Mouse (Mus musculus): Measurements from ENCODE around the gene Tbc1d14. TPM values are rescaled to one million over a fixed set of nuclear protein-coding genes. Genes with fewer than 3 reads are reported as not detected.
A peak's percentile ranks its signal among the peaks of the same experiment; 100 is the strongest.

Gene Tbc1d14
- polyA plus RNA-seq (2012): 0.42 and 0.47 TPM in 2 replicates

- no peak for TF ChIP-seq TAL1 (IDR thresholded peaks at IDR 0.05; ENCODE audit: low read length)
- TF ChIP-seq GATA1 (IDR thresholded peaks at IDR 0.05; ENCODE audit: low read length): no peak
- Histone ChIP-seq H3K9me3 (ENCODE audit: control insufficient read depth, low read length) (no peaks in the 10 kb centered on the region), H3K4me3 (replicated peaks) (no peak within 1 kb of the TSS), H3K27me3 (ENCODE audit: control insufficient read depth) (peaks cover 32% of the 10 kb centered on the region), H3K4me1 (ENCODE audit: control insufficient read depth) (peaks cover 23% of the 10 kb centered on the region), H3K36me3 (ENCODE audit: control insufficient read depth) (peaks cover 5% of the 10 kb centered on the region)
Measured at GRCm38 (mm10) chr5:36593176-36593575, at the start of gene Tbc1d14. TSS of gene Tbc1d14 (minus strand) at chr5:36593276.

GRCm38 (mm10) chr5:36625612-36626011 lies 32.5 kb upstream of the Tbc1d14 start:
- Histone ChIP-seq H3K4me1 (ENCODE audit: control insufficient read depth) (peaks cover 60% of the 10 kb centered on the region), H3K27me3 (ENCODE audit: control insufficient read depth) (no peaks in the 10 kb centered on the region), H3K9me3 (ENCODE audit: control insufficient read depth, low read length) (no peaks in the 10 kb centered on the region), H3K4me3 (replicated peaks) (no peak overlapping the region), H3K36me3 (ENCODE audit: control insufficient read depth) (peaks cover 90% of the 10 kb centered on the region)
- TF ChIP-seq TAL1 (IDR thresholded peaks at IDR 0.05; ENCODE audit: low read length) (no peak), GATA1 (IDR thresholded peaks at IDR 0.05; ENCODE audit: low read length) (no peak)

GRCm38 (mm10) chr5:36623670-36624069 lies 30.6 kb upstream of the Tbc1d14 start:
- H3K9me3 ChIP-seq (ENCODE audit: control insufficient read depth, low read length): no peaks in the 10 kb centered on the region
- peaks cover 90% of the 10 kb centered on the region for H3K36me3 ChIP-seq (ENCODE audit: control insufficient read depth)
- no peak overlapping the region for H3K4me3 ChIP-seq (replicated peaks)
- H3K27me3 ChIP-seq (ENCODE audit: control insufficient read depth): no peaks in the 10 kb centered on the region
- H3K4me1 ChIP-seq (ENCODE audit: control insufficient read depth): peaks cover 72% of the 10 kb centered on the region
- TF ChIP-seq TAL1 (IDR thresholded peaks at IDR 0.05; ENCODE audit: low read length) (no peak), GATA1 (IDR thresholded peaks at IDR 0.05; ENCODE audit: low read length) (no peak)

- peak overlapping the region; percentile 56 for H3K4me3 ChIP-seq (replicated peaks)
- no peaks in the 10 kb centered on the region for H3K27me3 ChIP-seq (ENCODE audit: control insufficient read depth)
- peaks cover 84% of the 10 kb centered on the region for H3K4me1 ChIP-seq (ENCODE audit: control insufficient read depth)
- no peaks in the 10 kb centered on the region for H3K9me3 ChIP-seq (ENCODE audit: control insufficient read depth, low read length)
- TF ChIP-seq GATA1 (IDR thresholded peaks at IDR 0.05; ENCODE audit: low read length) (no peak), TAL1 (IDR thresholded peaks at IDR 0.05; ENCODE audit: low read length) (no peak)
- peaks cover 90% of the 10 kb centered on the region for H3K36me3 ChIP-seq (ENCODE audit: control insufficient read depth)
Measured at GRCm38 (mm10) chr5:36621058-36621449, 28.0 kb upstream of the Tbc1d14 start.

- Histone ChIP-seq H3K4me3 (replicated peaks) (peak overlapping the region; percentile 56), H3K4me1 (ENCODE audit: control insufficient read depth) (peaks cover 84% of the 10 kb centered on the region), H3K9me3 (ENCODE audit: control insufficient read depth, low read length) (no peaks in the 10 kb centered on the region), H3K36me3 (ENCODE audit: control insufficient read depth) (peaks cover 90% of the 10 kb centered on the region), H3K27me3 (ENCODE audit: control insufficient read depth) (no peaks in the 10 kb centered on the region)
- peak; percentile 60; the same call in 2 of the 3 replicates for TF ChIP-seq TAL1 (IDR thresholded peaks at IDR 0.05; ENCODE audit: low read length)
- TF ChIP-seq GATA1 (IDR thresholded peaks at IDR 0.05; ENCODE audit: low read length): no peak
Measured at GRCm38 (mm10) chr5:36620409-36621057, 27.5 kb upstream of the Tbc1d14 start.

GRCm38 (mm10) chr5:36618890-36619289 lies 25.8 kb upstream of the Tbc1d14 start:
- TF ChIP-seq GATA1 (IDR thresholded peaks at IDR 0.05; ENCODE audit: low read length): no peak
- no peak for TF ChIP-seq TAL1 (IDR thresholded peaks at IDR 0.05; ENCODE audit: low read length)
- H3K4me3 ChIP-seq (replicated peaks): no peak overlapping the region
- no peaks in the 10 kb centered on the region for H3K27me3 ChIP-seq (ENCODE audit: control insufficient read depth)
- H3K36me3 ChIP-seq (ENCODE audit: control insufficient read depth): peaks cover 90% of the 10 kb centered on the region
- H3K9me3 ChIP-seq (ENCODE audit: control insufficient read depth, low read length): no peaks in the 10 kb centered on the region
- H3K4me1 ChIP-seq (ENCODE audit: control insufficient read depth): peaks cover 89% of the 10 kb centered on the region

- Histone ChIP-seq H3K4me1 (ENCODE audit: control insufficient read depth) (peaks cover 89% of the 10 kb centered on the region), H3K9me3 (ENCODE audit: control insufficient read depth, low read length) (no peaks in the 10 kb centered on the region), H3K36me3 (ENCODE audit: control insufficient read depth) (peaks cover 90% of the 10 kb centered on the region), H3K4me3 (replicated peaks) (no peak overlapping the region), H3K27me3 (ENCODE audit: control insufficient read depth) (no peaks in the 10 kb centered on the region)
- TF ChIP-seq GATA1 (IDR thresholded peaks at IDR 0.05; ENCODE audit: low read length) (no peak), TAL1 (IDR thresholded peaks at IDR 0.05; ENCODE audit: low read length) (no peak)
Measured at GRCm38 (mm10) chr5:36618356-36618755, 25.3 kb upstream of the Tbc1d14 start.

- Histone ChIP-seq H3K4me3 (replicated peaks) (no peak overlapping the region), H3K9me3 (ENCODE audit: control insufficient read depth, low read length) (no peaks in the 10 kb centered on the region), H3K27me3 (ENCODE audit: control insufficient read depth) (no peaks in the 10 kb centered on the region), H3K4me1 (ENCODE audit: control insufficient read depth) (peaks cover 89% of the 10 kb centered on the region), H3K36me3 (ENCODE audit: control insufficient read depth) (peaks cover 100% of the 10 kb centered on the region)
- TF ChIP-seq GATA1 (IDR thresholded peaks at IDR 0.05; ENCODE audit: low read length) (peak; percentile 82), TAL1 (IDR thresholded peaks at IDR 0.05; ENCODE audit: low read length) (peak; percentile 81)
Measured at GRCm38 (mm10) chr5:36614124-36614523, 21.0 kb upstream of the Tbc1d14 start.

- Histone ChIP-seq H3K4me3 (replicated peaks) (no peak overlapping the region), H3K27me3 (ENCODE audit: control insufficient read depth) (no peaks in the 10 kb centered on the region), H3K4me1 (ENCODE audit: control insufficient read depth) (peaks cover 55% of the 10 kb centered on the region), H3K9me3 (ENCODE audit: control insufficient read depth, low read length) (no peaks in the 10 kb centered on the region), H3K36me3 (ENCODE audit: control insufficient read depth) (peaks cover 100% of the 10 kb centered on the region)
- TF ChIP-seq TAL1 (IDR thresholded peaks at IDR 0.05; ENCODE audit: low read length): no peak
- TF ChIP-seq GATA1 (IDR thresholded peaks at IDR 0.05; ENCODE audit: low read length): 0 out of 2 replicates have a peak, but pooled peaks have one; percentile 5
Measured at GRCm38 (mm10) chr5:36608939-36609499, 15.9 kb upstream of the Tbc1d14 start.

All from erythroblast, embryonic 14.5 days (primary cell).